Mouse (Mus musculus): Measurements from ENCODE around the gene Zfhx2.
A peak's percentile ranks its signal among the peaks of the same experiment; 100 is the strongest.

Gene Zfhx2

GRCm38 (mm10) chr14:55105836-55106809 is 14.0 kb upstream of the Zfhx2 start, which contains the start of gene Ap1g2:
Gene Ap1g2, minus strand, starts transcription at chr14:55106593.
- peak; percentile 81 for DNase-seq (ENCODE audit: low spot score)

DNA sequence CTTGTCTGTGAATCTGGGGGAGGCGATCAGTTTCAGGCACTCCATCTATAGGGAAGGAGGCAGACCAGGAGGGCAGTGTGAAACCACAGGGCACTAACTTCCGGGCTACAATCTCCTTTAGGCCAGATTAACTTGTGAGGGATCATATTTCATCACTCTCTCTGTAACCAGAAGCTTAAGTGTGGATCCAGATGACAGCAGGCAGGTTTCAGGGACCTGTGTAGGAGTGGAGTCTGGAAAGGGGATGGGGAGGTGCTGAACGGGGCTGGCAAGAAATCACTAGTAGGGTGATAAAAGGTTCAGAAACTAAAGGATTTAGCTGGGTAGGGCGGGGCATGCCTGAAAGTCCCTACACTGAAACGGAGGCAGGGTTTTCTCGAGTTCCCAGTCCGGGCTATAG is 13.3 kb upstream of the Zfhx2 start:
- DNase-seq (ENCODE audit: low spot score) = no peak

- DNase-seq (ENCODE audit: low spot score) = no peak
Observed at GRCm38 (mm10) chr14:55104365-55104764, 12.2 kb upstream of the Zfhx2 start.

GRCm38 (mm10) chr14:55102253-55102785 is 10.2 kb upstream of the Zfhx2 start:
- DNase-seq (ENCODE audit: low spot score) = no peak

GRCm38 (mm10) chr14:55101592-55101991 is 9.5 kb upstream of the Zfhx2 start:
- DNase-seq (ENCODE audit: low spot score) = no peak

- DNase-seq (ENCODE audit: low spot score) = no peak
Observed at GRCm38 (mm10) chr14:55098067-55098466, 5.9 kb upstream of the Zfhx2 start.

- no peak for DNase-seq (ENCODE audit: low spot score)
Observed at GRCm38 (mm10) chr14:55097646-55098045, 5.5 kb upstream of the Zfhx2 start.

DNA sequence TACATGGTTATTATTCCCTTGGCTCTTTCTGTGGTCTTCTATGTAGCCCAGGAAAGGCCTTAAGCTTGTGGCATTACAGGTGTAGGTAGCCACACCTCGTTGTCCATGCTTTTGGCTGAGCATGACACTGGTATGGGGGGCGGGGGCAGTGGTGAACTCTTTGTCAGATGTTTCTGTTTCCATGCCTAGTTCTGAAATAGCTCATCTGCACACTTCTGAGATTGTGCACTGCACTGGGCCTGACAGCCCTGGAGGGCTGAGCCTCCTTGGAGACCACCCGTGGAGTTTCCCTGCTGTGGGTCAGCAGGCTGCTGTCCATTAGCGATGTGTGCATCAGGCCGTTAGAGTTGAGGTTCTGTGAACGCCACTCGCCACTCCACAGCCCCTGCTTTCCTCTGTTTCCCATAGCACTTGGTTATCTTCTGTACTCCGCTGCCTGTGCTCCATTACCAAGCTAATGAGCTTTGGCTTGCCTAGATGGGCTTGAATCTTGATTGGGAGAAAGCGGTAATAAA is 4.5 kb upstream of the Zfhx2 start:
- DNase-seq (ENCODE audit: low spot score) = no peak

- DNase-seq (ENCODE audit: low spot score) = no peak
Observed at GRCm38 (mm10) chr14:55095671-55096070, 3.5 kb upstream of the Zfhx2 start.

- DNase-seq (ENCODE audit: low spot score) = no peak
Observed at GRCm38 (mm10) chr14:55095263-55095662, 3.1 kb upstream of the Zfhx2 start.

DNA sequence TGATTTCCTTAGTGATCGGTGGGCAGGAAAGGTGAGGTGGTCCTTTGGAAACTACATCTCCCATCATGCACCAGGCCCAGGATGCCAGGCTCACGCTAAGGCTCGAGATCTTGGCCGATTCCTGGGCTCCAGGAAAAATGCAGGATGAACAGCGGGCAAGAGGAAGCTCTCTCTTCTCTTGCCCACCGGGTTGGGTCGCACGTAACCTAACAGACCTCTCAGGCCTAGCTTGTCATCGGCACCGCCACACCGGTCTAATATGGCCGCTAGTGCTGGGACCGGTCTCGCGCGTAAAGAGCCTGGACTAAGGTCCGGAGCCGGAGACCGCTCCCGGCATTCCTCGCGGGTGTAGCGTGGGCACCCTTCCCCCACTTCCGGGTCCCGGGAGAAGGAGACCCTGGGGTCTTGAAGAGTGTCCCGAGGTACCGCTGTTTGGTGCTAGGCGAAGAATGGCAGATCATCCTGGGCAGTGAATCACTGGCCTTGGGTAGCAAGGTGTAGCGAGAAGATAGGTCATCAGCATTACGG is 2.6 kb upstream of the Zfhx2 start, which contains the start of gene Thtpa:
Thtpa (plus strand) TSS at position 81 of the 528 bp plus-strand sequence.
- DNase-seq (ENCODE audit: low spot score) = peak; percentile 64

- DNase-seq (ENCODE audit: low spot score) = no peak
Observed at GRCm38 (mm10) chr14:55093927-55094326, 1.8 kb upstream of the Zfhx2 start.

DNA sequence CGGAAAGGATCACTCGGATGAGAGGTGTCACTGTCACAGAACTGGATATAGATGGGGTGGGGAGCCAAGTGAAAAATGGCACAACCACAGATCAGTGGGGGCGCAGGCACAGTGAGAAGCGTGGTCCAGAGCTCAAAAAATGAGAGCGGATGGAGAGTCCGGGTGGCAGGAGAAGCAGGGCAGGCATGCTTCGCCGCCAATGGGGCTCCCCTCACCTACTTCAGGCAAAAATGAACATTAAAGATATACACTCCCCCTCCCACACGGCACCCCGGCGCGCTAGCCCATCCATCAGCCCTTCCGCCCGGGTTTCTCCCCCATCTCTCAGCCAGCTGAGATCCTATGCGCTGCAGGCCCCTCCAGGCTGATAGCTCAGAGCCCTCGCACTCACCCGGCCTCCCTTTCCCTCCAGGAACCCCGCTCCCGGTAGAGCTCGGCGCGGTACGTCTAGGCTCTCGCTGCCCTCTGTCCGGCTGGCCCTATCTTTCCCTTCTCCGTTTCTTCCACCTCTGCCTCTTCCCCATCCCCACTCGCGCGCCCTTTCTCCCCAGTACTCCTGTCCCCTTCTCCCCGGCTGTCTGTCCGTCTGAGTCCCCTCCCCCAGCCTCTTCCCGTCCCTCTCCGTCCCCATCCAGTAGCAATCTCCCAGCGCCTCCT is 787 bp downstream of the Zfhx2 start:
- DNase-seq (ENCODE audit: low spot score) = no peak

DNA sequence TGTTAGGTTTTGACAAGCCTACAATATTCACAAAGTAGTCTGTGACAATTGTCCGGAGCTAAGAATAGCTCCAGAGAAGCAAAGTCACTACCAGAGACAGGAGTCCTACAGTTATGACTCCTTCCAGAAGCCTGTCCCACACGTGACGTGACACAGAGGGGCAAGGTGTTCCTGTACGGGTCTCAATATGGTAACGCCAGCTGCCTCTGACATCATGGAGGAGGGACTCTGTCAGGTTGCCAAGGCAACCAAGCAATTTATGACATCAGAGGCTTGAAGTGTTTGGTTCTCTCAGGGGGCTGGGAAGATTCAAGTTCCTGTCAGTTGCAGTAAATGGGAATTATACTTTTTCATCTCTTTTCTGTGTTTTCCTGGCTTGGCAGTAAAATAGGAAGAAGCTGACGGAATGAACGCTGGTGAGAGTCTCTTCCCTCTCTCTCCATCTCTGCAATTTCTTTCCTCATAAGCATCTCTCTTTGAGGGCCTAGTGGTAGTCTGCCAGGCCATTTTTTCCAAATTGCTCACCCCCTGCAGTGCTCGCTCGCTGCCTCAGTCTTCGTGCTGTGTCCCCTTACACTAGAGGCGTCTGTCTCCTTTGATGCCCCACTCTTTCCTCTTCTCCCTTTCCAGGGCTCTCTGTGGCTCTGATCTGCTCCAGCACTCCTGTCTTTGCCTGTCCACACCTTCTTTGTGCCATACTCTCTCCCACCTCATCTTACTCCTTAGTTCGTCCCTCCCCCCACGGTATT is 2.8 kb downstream of the Zfhx2 start:
- no peak for DNase-seq (ENCODE audit: low spot score)

- no peak for DNase-seq (ENCODE audit: low spot score)
Observed at GRCm38 (mm10) chr14:55086009-55086514, 6.1 kb downstream of the Zfhx2 start.

DNA sequence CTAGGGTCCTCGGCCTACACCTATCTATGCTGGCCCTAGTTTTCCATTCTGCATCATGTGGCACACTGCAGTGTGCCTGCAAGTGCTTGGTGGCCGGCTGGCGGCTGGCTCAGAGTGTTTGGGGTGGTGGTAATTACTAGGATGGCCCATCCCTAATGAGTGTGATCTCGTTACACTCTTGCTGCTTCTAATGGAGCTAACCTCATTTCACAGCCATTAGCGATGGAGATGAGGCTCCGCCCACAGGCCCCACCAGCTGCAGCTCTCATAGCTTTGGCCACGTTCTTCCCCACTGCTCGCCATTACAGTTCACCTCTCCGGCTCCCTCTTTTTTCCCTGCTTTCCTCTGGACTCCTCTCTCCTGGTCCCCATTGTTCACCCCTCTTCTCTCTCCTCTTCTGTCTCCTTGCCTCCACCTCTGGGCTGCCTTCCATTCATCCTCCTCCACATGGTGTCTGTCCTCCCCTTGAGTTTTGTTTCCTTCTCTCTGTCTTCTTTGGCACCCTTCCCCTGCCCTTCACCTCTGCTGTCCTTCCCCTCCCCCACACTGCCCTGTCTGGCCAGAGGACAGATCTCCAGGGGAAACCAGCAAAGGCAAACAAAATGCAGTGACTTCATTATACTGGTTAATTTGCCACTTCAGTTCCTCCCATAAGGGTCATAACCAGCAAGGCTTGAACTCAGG is 6.7 kb downstream of the Zfhx2 start:
- peak; percentile 47 for DNase-seq (ENCODE audit: low spot score)

DNA sequence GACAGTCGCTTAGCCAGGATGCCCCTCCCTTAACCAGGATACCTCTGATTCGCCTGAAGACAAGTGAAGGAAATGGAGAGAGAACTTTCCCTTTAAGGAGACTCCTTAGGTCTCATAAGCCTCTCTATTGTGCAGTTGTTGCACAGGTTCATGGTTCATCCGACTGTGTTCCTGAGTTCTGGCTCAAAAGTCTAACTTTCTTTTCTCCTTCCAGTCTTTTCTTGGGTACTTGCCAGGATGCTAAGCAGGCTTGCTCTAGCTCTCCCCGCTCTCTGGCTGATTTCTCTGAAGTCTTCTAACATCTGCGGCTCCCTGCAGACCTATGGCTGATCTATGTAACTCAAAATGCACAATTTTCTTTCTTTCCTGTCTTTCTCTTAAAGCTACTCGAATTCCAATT is 8.6 kb downstream of the Zfhx2 start:
- DNase-seq (ENCODE audit: low spot score) = no peak

GRCm38 (mm10) chr14:55081105-55081504 is 11.0 kb downstream of the Zfhx2 start:
- no peak for DNase-seq (ENCODE audit: low spot score)

DNA sequence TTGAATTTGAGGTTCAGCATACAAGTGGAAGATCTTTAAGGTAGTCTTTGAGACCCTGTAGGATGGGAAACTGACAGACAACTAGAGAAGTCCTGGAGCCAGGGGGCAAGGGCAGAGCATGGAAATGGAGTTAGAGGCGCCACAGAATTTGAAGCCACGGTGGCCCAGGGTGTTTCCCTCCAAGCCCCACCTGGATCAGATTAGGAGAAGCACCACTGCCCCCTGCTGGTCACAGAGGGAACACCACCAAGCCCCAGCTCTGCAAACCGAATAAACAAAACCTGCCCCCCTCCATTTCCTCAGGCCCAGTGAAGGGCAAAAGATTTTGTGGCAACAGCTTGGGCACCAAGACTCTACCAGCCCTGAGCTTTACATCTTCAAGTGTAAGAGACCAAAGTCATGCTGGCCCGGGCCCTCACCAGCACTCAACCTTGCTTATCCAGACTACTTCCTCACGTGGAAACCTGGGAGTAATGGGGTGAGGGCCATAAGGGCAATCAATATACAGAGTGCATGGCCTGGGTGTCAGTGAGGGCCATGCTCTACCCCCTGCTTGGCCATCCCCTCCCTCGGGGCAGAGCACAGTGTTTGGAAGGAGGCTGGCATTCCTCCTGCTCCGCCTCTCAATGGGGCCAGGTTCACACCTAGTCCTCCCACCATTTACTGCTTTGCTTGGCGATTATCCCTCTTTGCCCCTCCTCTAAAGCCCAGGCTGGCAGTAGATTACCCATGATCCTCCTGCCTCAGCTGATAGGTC is 12.7 kb downstream of the Zfhx2 start:
- DNase-seq (ENCODE audit: low spot score) = no peak
